Mouse (Mus musculus) spleen, adult 2 months (tissue): ENCODE data around the gene Scarb2.

ENCODE experiments used
- CTCF ChIP-seq: fragments of 200-500 bp; IDR thresholded peaks from 2 replicates; pipeline ENCODE4 v1.5.1; 2011; ENCODE audit warnings: mild to moderate bottlenecking, inconsistent platforms; ENCODE audit not compliant: insufficient read depth, insufficient read length, insufficient replicate concordance; ENCODE audit errors: extremely low read depth
- POLR2A ChIP-seq: fragments of 200-500 bp; IDR thresholded peaks from 2 replicates; pipeline ENCODE4 v1.6.1; 2011; ENCODE audit warnings: low read depth, low read length, inconsistent platforms

DNA sequence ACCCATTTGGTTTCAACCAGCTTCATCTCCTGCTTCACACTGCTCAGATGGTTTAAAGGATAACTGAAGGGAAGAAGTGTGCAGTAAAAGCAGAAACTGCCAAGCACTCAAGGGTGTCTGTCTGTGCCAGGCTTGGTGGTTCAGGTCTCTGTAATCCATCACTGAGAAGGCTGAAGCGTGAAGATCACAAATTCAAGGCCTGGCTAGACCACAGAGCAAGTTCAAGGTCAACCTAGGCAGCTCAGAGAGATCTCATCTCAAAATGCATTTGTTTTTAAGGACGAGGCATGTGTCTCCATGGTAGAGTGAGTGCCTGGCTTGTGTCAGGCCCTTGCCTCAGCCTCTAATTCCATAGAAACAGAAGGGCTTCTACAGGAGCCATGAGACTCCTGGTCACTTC lies 61.6 kb downstream of the Scarb2 start:
- TF ChIP-seq CTCF (no peak), POLR2A (no peak)
